Mouse (Mus musculus) bone marrow, adult 2 months (tissue): ENCODE data around the gene Napsa.

Experiments used
- CTCF ChIP-seq: fragments of 200-500 bp; IDR thresholded peaks from 2 replicates; pipeline ENCODE4 v1.5.1; 2011; ENCODE audit warnings: low read length, control low read depth; ENCODE audit not compliant: control insufficient read depth, insufficient read depth
- POLR2A ChIP-seq: fragments of 200-500 bp; IDR thresholded peaks from 2 replicates; pipeline ENCODE4 v1.6.1; 2011; ENCODE audit warnings: low read depth, mild to moderate bottlenecking, control low read depth, low read length, borderline replicate concordance; ENCODE audit not compliant: control insufficient read depth

DNA sequence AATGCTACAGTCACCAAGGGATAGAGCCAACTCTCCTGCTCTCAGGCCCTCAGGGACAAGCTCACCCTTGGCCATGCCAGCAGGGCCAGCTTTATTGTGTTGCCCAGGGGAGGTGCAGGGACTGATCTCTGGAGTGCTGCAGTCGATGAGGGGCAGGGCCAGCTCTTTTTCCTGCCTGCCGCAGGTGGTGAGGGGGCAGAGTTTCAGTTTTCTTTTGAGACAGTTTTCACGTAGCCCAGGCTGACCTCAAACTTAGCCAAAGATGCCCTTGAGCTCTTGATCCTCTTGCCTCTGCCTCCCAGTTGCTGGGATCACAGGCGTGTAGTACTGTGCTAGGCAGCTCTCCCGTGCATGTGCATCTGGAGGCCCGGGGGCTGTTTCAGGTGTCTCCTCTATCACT, 1.2 kb upstream of the Napsa start:
- TF ChIP-seq CTCF (no peak), POLR2A (no peak)
